Mouse (Mus musculus): ENCODE results near the gene Mipol1.
"Not testable (repeated sequence)": the region's sequence is repeated elsewhere in the genome, so short reads cannot be mapped to it uniquely, and the experiment has no call there.

Mipol1 gene

DNA sequence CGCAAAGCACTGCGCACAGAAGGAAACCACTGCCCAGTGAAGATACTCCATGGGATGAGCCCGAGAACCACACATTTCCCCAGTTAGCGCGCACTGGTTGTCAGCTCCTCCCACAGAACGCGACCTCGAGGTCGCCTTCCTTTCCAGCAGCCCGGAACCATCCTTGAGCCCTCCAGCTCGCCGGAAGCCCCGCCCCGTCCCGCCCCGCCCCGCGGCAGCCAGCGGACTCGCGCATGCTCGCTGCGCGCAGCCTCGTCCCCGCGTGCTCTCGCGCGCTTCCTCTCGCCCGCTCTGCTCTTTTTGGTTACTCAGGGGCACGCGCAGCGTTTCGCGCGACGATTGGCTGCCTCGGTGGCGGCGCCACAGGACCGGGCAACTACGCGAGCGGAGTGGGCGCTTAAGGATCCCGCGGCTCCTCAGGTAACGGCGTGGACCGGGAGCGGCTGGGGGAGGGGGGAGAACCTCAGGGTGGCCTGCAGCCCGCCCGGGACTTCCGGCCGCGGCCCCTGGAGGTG is at the start of gene Mipol1, which contains the start of gene Prps1l3:
Gene Mipol1, plus strand, starts transcription at position 236 of the 515 bp plus-strand sequence.
Gene Prps1l3, plus strand, starts transcription at position 221 of the 515 bp plus-strand sequence.
- peak; percentile 89 for DNase-seq

DNA sequence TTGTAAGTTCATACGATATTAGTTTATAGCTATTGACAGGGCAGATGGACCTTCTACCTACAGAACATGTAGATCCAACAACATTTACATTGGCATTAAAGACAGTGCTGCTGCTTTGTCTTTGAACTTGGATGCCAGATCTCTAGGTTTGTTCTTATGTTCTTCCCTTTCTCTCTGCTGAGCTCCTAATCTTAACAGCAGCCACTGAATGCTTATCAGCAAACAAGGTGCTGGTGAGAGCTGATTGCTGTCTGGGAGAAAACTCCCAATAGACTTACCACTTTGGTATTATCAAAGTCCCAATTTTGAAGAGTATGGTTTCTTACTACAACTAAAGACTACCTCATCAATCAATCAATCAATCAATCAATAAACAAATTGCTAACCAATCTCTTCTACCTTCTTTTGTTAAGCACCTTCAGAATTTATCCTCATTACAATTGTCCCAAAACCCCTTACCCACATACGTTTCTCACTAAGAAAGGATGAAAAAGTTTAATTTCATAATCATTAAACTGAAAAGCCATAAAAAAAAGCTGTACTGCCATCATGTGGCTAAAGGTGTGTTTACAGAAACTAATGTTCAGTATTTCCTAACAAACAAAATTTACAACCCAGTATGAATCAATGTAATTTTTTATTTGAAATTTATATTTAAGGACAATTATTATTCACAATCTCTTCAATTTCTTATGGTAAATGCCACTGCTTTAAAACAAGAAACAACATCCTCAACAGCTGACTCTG is 45.7 kb upstream of the Mipol1 start:
- DNase-seq = no peak

DNA sequence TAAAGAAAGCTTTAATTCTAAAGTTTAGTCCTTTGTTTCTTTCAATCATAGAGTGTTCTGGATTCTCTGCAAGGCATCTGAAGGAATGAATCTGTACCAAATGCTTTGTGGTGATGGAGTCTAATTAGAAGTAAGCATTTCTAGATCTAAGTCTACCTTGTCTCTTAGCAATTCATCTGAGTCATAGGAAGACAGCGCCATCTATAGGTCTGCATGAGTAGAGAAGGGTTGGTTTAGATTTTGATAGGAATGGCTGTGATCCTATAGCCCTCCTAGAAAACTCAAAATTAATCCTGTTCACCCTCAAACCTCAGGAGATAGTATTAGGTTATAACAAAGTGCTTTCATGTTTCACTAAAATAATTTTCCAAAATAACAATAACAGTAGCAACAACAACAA is 44.8 kb upstream of the Mipol1 start:
- no peak for DNase-seq

DNA sequence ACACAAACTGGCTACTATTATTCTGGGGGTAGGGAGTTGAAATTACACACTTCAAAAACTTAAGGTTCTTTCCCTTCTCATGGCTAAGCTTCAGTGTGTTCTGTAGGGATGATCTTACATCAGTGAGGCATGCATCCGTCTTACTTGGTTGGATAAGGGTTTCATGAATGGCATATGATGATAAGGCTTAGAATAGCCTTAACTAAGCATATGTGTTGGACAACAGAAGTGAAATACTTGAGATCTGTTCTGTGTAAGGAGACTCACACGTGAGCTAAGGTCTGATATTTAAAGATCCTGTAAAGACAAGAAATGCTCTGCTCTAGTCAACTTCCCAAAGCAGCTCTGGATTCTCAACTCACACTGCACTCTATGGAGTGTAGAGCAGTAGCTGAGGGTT is 44.1 kb upstream of the Mipol1 start:
- no peak for DNase-seq

DNA sequence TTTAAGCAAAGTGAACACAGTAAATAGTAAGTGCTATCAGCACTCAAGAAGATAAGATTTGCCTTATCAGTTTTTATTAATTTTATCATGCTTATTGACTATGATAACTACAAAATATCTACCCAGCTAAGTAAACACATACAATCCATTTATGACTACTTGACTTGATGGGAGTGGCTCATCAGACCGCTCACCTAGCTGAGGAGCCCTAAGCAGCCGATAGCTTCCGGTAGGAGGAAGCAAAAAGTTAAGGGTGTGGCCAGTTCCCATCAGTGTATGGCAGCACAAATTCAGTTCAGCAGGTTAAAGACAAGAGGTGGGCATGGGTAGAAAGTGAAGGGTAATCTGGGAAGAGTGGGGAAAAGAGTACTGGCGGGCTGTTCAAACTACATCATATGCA is 43.2 kb upstream of the Mipol1 start:
- no peak for DNase-seq

DNA sequence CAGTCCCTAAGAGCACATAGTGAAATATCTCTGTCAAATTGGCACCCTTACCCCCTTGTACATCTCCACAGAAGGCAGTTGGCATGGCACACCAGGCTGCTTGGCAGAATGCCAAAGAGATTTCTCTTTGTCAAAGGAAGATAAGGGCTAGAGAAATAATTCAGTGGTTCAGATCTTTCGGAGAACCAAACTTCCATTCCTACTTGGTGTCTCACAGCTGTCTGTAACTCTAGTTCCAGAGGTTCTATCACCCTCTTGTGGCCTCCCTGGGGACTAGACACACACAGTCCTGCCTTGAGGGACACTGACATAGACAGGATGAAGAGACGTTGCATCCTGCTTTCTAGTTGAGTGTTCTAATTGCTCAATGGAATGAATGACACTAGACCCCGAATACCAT is 35.6 kb upstream of the Mipol1 start:
- DNase-seq = no peak

DNA sequence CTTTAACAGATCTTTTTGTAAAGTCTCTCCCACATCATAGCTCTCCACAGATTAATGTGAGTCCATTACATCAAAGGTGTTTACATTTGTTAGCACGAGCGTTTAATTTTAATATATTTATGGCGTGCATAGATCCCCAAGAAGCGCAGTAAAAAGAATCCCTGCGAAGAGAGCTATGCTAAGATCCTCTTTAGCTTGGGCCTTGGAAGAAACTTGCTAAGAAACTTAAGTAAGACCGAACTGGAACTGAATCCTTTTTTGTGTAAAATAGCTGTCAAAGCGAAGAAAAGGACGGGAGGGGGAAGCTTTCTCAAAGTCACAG is 34.0 kb upstream of the Mipol1 start:
- no peak for DNase-seq

DNA sequence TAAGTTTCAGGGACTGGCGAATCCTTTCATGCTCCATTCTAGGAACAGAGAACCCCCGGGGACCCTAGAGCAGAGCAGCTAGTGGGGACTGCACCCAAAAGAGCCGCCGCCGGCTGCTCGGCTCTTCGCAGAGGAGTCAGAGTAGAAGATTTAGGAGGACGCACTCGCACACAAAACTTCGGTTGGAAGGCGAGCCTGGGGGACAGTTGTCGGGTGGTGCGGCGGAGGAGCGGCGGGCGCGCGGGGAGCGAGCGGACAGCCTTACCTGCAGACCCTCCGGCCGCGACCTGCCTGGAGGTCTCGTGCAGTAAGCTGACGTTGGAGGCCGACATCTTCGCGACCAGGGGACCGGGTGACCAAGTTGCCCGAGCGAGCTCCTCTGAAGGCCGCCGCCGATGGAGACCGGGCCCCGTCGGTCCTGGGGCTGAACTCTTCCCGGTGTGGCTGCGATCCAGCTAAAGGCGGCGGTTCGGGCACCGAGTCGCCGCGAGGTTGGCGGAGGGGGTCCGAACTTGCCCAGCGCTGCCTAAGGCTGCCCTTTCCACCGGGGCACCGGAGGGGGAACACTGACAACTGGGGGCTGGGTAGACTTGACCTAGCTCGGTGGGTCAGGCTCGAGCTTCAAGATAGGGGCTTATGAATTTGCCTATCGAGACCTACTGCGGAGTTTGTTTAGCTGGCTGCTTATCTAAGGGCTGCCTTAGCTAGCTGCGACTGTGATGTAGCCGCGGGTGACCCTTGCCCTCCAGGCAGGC is 33.4 kb upstream of the Mipol1 start:
- DNase-seq = peak; percentile 10

DNA sequence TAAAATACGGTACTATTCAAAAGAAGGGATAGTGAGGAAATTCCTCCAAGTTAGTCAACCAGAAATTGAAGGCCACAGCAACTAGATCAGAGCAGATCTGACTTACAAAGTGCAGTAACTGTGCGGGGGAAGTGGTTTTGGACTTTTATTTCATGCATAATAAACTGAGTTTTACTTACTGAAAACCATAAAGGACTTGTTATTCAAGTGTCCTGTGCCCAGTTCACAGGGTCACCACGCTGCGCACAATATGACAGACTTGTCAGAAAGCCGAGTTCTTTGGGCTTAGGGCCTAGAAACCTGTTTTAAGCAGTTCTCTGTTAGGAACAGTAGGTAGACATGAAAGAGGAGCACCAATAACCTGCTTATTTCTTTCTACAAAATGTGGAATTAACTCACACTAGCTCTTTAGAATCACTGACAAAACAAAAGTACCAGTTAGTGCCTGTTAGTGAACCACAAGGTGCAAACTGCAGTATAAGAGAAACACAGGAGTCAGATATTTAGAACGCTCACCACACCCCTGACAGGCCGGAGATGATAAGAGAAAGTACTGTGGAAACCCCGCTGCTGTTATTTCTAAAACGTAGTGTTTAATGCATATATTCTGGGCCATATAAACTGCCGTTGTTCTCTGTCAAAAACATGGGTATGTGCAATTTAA is 32.7 kb upstream of the Mipol1 start, which contains the start of gene Slc25a21:
Gene Slc25a21, minus strand, starts transcription at position 110 of the 664 bp plus-strand sequence.
- no peak for DNase-seq

DNA sequence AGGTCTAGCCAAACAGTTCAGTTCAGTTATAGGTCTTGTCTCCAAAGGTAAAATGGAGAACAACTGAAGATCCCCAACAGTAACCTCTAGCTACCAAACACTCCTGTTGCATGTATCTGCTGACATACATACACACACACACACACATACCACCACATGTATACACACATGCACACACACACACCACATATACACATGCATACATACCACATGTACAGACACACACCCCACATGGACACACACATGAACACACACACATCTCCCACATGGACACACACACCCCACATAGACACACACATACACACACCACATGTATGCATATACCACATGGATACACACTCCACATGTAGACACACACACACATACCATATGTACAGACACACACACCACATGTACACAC is 32.0 kb upstream of the Mipol1 start:
- DNase-seq = no peak

DNA sequence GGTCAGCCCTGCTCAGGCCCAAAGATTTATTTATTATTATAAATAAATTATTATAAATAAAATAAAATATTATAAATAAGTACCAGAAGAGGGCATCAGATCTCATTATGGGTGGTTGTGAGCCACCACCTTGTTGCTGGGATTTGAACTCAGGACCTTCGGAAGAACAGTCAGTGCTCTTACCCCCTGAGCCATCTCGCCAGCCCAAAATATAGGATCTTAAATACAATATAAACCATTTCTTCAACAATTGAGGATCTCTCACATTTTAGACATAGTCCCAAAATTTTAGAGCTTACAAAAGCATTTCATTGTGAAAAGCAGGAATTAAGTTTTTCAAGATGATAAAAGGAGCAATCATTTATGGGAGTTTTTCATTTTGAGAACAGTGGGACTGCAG is 30.8 kb upstream of the Mipol1 start:
- DNase-seq = no peak

DNA sequence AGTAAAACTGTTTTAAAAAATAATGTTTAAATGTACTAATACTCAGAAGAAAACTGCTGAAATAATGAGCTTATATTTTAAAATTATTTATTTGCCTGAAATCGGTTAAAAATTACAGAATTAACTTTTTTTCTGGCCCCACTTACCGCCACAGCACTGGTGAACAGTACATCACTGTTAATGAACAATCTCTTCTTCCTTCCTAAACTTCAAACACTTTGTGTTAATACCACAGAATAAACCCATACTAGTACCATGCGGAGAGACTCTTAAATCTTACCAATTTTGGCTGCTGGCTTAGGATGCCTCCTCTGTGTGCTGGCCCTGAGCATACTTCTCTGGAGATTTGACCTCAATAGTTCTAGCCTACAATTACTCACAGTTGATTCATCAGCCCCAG is 28.3 kb upstream of the Mipol1 start:
- no peak for DNase-seq

DNA sequence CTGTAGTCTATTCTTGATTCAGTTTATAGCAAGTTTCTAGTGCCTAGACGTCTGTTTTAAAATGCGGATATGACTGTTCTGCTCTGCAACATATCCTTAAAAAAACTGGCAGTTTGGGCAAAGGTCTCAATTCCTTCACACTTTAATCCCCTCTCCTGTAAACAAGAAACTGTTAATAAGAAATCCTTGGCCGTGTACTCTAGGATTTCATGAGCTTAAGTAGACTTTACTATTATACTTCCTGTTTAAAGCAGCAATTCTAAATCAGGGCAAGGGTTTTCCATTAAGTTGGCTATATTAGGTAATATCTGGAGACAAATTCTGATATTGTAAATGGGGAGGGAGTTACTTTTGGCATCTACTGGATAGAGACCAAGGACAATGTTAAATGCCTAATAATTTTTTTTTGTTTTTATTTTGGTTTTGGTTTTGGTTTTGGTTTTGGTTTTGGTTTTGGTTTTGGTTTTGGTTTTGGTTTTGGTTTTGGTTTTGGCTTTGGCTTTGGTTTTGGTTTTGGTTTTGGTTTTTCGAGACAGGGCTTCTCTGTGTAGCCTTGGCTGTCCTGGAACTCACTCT is 25.9 kb upstream of the Mipol1 start:
- DNase-seq = no peak

DNA sequence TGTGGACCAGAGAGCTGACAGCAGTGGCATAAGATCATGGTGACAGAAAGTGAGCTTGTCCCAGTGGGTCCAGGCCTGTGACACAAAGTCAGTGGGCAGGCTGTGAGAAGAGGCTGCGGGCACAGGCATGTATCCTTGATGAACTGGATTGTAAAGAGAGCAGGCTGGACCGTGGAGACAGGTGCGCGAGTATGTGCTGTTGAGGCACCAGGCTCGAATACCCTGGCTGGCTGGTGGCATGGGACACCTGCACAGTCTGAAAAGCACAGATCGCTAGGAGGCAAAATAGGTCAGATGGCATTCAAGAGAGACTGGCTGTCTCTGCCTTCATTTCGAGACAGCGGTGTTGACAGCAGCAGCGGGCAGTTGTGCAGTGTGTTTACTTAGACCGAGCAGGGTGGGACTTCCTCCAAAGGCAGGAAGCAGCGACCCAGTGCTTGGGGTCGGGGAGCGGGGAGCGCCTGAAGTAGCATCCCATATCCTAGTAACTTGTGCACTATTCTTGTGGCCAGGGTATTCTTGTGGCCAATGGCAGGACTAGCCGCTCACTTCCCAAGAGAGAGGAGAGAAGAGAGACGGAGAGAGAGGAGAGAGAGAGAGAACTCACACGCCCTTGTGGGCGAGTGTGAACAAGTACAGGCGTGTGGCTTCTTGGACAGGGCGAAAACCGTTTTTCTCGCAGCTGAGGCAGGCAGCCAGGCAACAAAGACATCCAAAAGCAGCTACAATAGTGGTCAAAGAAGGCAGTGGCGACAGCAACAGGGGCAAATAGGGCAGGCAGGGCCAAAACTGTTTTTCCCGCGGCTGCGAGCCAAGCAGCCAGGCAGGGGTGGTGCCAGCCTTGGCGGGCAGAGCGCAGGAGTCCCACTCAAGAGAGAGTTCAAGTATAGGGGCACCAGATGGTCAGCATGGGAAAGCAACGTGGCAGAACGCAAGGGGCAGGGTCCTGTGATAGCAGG is 18.6 kb upstream of the Mipol1 start:
- DNase-seq = peak; percentile 14

DNA sequence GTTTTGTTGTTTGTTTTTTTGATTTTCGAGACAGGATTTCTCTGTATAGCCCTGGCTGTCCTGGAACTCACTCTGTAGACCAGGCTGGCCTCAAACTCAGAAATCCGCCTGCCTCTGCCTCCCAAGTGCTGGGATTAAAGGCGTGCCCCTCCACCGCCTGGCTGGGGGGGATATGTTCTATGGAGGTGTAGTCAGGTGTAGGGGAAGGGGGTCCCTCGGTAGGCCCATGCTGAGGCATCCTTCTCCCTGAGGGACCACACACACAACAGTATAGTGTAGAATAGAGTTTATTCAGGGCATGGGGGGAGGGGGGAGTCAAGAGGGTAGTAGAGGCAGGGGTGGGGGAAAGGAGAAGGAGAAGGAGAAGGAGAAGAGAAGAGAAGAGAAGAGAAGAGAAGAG is 17.8 kb upstream of the Mipol1 start:
- not testable (repeated sequence) for DNase-seq

DNA sequence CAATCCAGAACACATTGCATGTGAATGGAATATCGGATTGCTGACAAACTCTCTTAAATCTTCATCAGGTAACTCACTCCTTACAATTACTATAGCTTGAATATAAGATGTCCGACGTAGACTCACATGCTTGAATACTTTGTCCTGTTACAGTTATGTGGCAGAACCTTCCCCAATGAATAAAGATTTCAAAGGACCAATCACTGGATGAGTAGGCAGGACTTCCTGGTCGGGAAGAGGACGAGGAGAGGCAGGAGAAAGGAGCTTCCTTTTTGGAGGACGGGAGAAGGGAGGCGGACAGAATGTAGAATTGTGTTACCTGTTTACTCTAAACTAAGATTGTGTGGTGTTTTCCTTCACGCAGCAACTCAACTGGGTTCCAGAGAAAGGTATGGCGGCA is 3.8 kb upstream of the Mipol1 start:
- DNase-seq = no peak

DNA sequence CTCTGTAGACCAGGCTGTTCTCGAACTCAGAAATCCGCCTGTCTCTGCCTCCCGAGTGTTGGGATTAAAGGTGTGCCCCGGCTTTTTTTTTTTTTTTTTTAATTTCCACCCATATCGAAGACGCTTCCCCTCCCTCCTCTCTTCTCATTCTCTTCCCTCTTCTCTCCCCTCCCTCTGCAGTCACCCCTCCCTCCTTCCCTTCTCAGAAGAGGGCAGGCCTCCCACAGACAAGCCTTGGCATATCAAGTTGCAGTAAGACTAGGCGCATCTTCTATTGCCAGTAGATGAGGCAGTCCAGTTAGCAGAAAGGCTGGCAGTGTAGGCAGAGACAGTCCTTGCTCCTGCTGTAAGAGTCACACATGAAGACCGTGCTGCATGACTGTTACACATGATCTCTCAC is 2.5 kb upstream of the Mipol1 start:
- DNase-seq = no peak

DNA sequence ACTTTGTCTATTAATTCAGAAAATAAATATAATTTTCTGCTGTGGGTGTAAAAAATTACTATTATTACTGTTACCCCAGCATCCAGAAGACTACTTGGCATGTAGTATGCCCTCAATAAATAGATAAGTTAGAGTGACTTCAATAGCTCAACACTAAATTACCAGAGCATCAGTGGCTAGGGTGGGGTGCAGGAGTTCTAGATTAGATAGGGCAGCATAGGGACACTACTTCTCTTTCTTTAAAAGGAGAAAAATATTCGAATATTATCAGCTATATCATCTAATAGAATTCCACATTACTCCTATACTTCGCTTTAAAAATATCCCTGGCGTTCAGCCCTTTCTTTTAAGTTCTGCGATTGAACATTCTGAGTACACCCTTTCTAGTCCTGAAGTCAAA is 524 bp upstream of the Mipol1 start:
- no peak for DNase-seq

DNA sequence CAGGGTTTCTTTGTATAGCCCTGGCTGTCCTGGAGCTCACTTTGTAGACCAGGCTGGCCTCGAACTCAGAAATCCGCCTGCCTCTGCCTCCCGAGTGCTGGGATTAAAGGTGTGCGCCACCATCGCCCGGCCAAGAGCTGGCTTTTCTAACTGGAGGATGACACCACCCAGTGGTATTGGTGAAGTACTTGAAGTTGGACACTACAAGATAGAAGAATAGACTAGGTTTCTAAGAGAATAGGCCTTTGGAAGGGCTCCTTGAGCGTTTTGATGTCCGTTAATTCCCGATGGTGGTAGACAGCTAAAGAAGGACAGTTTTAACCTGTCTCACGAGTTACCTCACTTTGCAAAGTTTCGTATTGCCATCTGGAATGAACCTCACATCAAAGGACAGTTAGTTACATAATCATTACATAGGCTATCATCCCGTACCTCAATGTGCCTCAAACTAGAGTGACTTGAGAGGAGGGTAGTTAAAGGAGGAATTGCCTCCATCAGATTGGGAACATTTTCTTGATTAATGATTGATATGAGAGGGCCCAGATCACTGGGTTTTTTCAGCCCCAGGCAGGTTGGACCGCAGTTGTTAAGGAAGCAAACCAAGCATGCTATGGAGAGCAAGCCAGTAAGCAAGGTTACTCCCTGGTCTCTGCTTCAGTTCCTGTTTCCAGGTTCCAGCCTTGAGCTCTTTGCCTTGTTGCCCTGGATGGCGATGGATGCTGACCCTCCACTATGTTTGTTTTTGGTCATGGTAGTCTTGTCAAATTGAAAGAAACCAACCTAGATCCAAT is 1.1 kb downstream of the Mipol1 start:
- no peak for DNase-seq

DNA sequence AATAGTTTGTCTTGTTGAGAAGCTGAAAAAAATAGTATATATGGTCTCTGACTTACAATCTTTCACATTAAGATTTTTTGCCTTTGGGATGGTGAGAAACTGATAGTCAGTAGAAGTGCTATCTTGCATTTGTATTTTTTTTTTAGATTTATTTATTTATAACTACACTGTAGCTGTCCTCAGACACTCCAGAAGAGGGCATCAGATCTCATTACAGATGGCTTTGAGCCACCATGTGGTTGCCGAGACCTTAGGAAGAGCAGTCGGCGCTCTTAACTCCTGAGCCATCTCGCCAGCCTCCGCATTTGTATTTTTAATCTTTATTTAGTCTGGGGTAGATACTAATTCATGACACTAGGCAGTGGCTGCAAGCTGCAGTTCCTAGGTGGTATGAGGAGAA is 3.2 kb downstream of the Mipol1 start:
- DNase-seq = no peak

All from right cerebral cortex, postnatal 14 days (tissue).